ENCODE assay signal across 10 mouse cellular contexts in genomic region chrX:104179257-104179656, GRCm38 (mm10). TPM values are rescaled to one million over a fixed set of nuclear protein-coding genes. Genes with fewer than 3 reads are reported as not detected.
DNase-seq lines count a peak whose midpoint lies in the region; ATAC-seq and TF ChIP-seq lines count a peak whose summit lies in the region.
"Had no signal": no experiment of that assay in that cellular context is flagged by ENCODE, and none has a peak within 500 bp of the region (broad histone marks: within the 10 kb centered on the region; RNA-seq: fewer than 3 reads in every experiment).

No protein-coding gene starts in this region.

- H3K4me1 ChIP-seq in kidney, embryonic 16.5 days (ENCODE audit: insufficient read depth, low read length) = no peaks in the 10 kb centered on the region
- no peaks in the 10 kb centered on the region for H3K4me1 ChIP-seq in kidney, postnatal 0 days (replicated peaks; ENCODE audit: insufficient read depth, low read length)
- H3K4me1 ChIP-seq: embryonic facial prominence, embryonic 12.5 days had no signal

- 23% methylated on average over 2 of the region's 2 CpGs for WGBS in kidney, embryonic 16.5 days
- WGBS in kidney, postnatal 0 days = 22% methylated on average over 2 of the region's 2 CpGs

- no peak overlapping the region for H3K4me2 ChIP-seq in kidney, embryonic 16.5 days (replicated peaks; ENCODE audit: low read depth, low read length)
- H3K4me2 ChIP-seq in kidney, postnatal 0 days (ENCODE audit: low read length) = no peak overlapping the region
- H3K4me2 ChIP-seq: embryonic facial prominence, embryonic 12.5 days had no signal

- peaks cover 2% of the 10 kb centered on the region; the same call in 1 of the 2 replicates for H3K27me3 ChIP-seq in kidney, embryonic 16.5 days (ENCODE audit: insufficient read depth, low read length)
- H3K27me3 ChIP-seq in kidney, postnatal 0 days (ENCODE audit: insufficient read depth, low read length) = no peaks in the 10 kb centered on the region
- H3K27me3 ChIP-seq: embryonic facial prominence, embryonic 12.5 days had no signal

- DNase-seq in kidney, adult 11 months = peak; percentile 20
- peak; percentile 49 to 53 for DNase-seq in B cell, adult 2 months
- DNase-seq in Muller cell, postnatal 12 days (ENCODE audit: inconsistent ontology term) = peak; percentile 18
- DNase-seq in cerebellum, postnatal 36 days = peak; percentile 40 to 65
- DNase-seq in kidney, postnatal 0 days (ENCODE audit: low spot score) = peak; percentile 54

- H3K4me3 ChIP-seq in kidney, embryonic 16.5 days (ENCODE audit: low read length) = no peak overlapping the region
- H3K4me3 ChIP-seq in kidney, postnatal 0 days (replicated peaks; ENCODE audit: low read depth, low read length) = no peak overlapping the region
- H3K4me3 ChIP-seq: embryonic facial prominence, embryonic 12.5 days had no signal

- H3K36me3 ChIP-seq in kidney, embryonic 16.5 days (ENCODE audit: insufficient read depth, low read length) = no peaks in the 10 kb centered on the region
- H3K36me3 ChIP-seq in kidney, postnatal 0 days (ENCODE audit: insufficient read depth, low read length) = no peaks in the 10 kb centered on the region
- H3K36me3 ChIP-seq: embryonic facial prominence, embryonic 12.5 days had no signal

- TF ChIP-seq CTCF in kidney, postnatal 0 days (IDR thresholded peaks at IDR 0.05; ENCODE audit: low read depth) = peak; percentile 83

- no peak for ATAC-seq in kidney, embryonic 16.5 days (ENCODE audit: low FRiP score, low TSS enrichment)
- no peak for ATAC-seq in kidney, postnatal 0 days (replicated peaks; ENCODE audit: low FRiP score, low read depth)
- 0 out of 2 replicates have a peak, but pooled peaks have one; percentile 55 for ATAC-seq in megakaryocyte-erythroid progenitor cell, adult 5-6 weeks (replicated peaks; ENCODE audit: low FRiP score, low TSS enrichment, poor library complexity, severe bottlenecking)
- no peak for ATAC-seq in activated CD4-positive, CD25-positive, alpha-beta regulatory T cell, adult 4 months

- H3K9me3 ChIP-seq in kidney, embryonic 16.5 days (ENCODE audit: low read length) = no peaks in the 10 kb centered on the region
- no peaks in the 10 kb centered on the region for H3K9me3 ChIP-seq in kidney, postnatal 0 days (replicated peaks; ENCODE audit: low read length)
- H3K9me3 ChIP-seq: embryonic facial prominence, embryonic 12.5 days had no signal

- no peak overlapping the region for H3K9ac ChIP-seq in kidney, embryonic 16.5 days (replicated peaks; ENCODE audit: low read length)
- no peak overlapping the region for H3K9ac ChIP-seq in kidney, postnatal 0 days (ENCODE audit: low read depth, low read length)
- H3K9ac ChIP-seq: embryonic facial prominence, embryonic 12.5 days had no signal

- H3K27ac ChIP-seq in kidney, embryonic 16.5 days (ENCODE audit: low read length) = no peak overlapping the region
- no peak overlapping the region for H3K27ac ChIP-seq in kidney, postnatal 0 days
- H3K27ac ChIP-seq: embryonic facial prominence, embryonic 12.5 days had no signal

RNA-seq across cellular contexts. Expression of gene Nexmif, which starts 21.7 kb away (rescaled TPM):
- 1.4 and 1.5 TPM in 2 replicates for polyA plus RNA-seq in kidney, embryonic 16.5 days (2015; fragmentation: Nextera tagmentation; extraction: Ambion mirVana)
- 1.1 and 1.3 TPM in 2 replicates for polyA plus RNA-seq in kidney, postnatal 0 days (2015; fragmentation: Nextera tagmentation; extraction: Ambion mirVana)
- not detected in 2 replicates for total RNA-seq in megakaryocyte-erythroid progenitor cell, adult 5-6 weeks (2014; fragmentation: Nextera tagmentation)
- not detected in 2 replicates for total RNA-seq in megakaryocyte-erythroid progenitor cell, adult 5-6 weeks (2017)
- not detected for polyA plus RNA-seq in activated CD4-positive, CD25-positive, alpha-beta regulatory T cell, adult 4 months (2017; shearing (Covaris generic))
- total RNA-seq: neutrophil, adult 5-6 weeks had no signal
